Mouse (Mus musculus) ES-Bruce4 (cell line): ENCODE measurements at regions not wholly inside any gene's neighbourhood (a gene's known extent, or its start where the extent isn't known, plus 50 kb on each side); places are given as distances from the start of the nearest gene placed in this dataset.

ENCODE experiments used
- CTCF ChIP-seq: IDR thresholded peaks from one replicate; pipeline ENCODE4 v1.8.1; 2011; ENCODE audit warnings: low read depth, low read length
- EP300 ChIP-seq: IDR thresholded peaks from 2 replicates; pipeline ENCODE4 v1.6.1; 2011; ENCODE audit warnings: low read depth, low read length; ENCODE audit not compliant: insufficient read depth

DNA sequence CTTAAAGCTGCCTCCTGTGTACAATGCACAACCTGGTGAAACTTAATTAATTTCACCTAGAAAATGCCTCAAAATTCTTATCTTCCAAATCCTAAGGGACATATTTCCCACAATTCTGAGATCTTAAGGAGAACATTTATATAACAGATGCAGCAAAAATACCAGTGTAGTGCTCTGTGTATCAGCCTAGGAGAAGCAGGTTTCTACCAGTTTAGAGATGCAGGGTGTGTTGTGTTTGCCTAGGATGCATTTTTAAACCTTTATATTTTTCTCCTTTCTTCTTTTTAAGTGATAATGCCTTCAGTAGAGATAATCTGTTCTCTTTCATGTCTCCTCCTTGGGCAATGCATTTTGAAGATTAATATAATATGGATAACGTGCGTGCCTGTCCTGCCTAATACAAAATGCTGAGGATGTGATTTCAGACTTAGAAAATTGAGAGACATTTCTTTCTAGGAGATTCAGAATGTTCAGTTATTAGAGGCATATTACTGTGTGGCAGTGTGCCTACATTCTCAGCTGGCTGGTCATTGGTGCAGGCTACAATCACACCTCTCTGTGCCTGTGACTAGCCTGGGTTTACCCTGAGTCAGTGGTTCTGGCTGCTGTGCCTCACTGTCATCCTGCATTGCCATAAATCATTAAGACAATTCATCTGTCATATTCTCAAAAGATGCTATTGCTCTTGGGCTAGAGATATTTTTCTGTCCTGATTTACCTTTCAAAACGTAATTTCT is 1268.1 kb downstream of the Hace1 start:
- TF ChIP-seq EP300: no peak
- no peak for TF ChIP-seq CTCF
